Mouse (Mus musculus): Measurements from ENCODE around the gene Ppp2r3a.
A peak's percentile ranks its signal among the peaks of the same experiment; 100 is the strongest.

Gene Ppp2r3a

GRCm38 (mm10) chr9:101251644-101252337 lies at the start of gene Ppp2r3a:
Gene Ppp2r3a, minus strand, starts transcription at chr9:101251795.
- DNase-seq (ENCODE audit: low read depth), result peak; percentile 92

DNA sequence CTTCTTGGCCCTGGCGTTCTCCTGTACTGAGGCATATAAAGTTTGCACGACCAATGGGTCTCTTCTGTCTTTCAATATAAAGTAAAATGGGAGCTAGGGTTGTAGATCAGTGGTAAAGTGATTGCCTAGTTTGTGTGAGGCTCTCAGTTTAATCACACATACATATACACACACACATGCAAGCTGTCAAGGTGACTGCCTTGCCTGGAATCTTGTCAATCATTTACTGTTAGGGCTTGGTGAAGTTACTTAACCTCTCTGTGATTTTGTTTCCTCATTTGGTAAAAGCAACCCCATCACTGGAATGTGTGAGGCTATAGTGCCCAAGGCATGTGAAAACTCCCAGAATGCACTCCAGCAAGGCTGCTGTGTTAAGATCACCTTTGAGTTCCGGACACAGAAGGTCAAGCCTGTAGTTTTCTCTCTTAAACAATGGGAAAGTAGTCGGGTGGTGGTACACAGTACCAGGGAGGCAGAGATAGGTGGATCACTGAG lies 48.9 kb upstream of the Ppp2r3a start:
- no peak for DNase-seq (ENCODE audit: low read depth)

DNA sequence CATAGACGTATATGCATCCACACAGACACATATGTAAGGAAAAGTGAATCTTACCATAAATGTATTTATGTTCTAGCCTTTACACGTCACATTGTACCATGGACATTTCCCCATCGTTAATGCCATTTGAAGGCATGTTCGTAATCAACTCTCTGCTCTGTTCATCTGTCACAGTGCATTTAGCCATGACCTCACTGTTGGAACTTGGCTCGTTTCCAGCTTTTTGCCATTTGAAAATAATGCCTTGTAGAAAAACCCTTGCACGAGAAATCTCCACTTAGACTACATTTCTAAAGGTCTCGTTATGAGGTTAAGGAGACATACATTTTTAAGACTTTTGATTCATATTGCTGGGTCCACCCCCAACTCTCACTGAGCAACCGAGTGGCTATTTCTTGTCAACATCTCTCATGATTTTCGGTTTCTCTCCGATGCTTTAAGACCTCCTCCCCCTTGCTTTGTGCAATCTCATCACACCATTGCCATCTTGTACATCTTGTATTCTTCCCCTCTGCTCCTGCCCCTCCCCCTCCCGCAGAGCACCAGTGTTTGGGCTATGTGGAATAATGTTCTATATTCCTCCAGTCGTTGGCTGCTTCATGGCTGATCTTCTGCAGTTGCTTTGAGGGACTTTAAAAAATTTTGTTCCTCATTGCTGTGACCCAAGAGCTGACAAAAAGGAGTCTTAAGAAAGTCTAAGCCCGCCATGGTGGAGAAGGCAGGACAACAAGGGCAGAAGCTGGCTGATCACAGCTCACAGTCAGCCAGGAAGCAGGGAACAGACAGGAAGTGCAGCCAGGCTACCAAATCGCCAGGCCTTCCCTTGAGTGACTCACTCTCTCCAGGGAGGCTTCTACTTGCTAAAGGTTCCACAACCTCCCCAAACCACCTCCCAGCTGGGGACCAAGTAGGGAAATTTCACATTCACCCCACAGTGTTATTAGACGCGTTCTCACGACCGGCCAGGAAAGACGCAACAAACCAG lies 40.4 kb upstream of the Ppp2r3a start:
- peak; percentile 39 for DNase-seq (ENCODE audit: low read depth)

DNA sequence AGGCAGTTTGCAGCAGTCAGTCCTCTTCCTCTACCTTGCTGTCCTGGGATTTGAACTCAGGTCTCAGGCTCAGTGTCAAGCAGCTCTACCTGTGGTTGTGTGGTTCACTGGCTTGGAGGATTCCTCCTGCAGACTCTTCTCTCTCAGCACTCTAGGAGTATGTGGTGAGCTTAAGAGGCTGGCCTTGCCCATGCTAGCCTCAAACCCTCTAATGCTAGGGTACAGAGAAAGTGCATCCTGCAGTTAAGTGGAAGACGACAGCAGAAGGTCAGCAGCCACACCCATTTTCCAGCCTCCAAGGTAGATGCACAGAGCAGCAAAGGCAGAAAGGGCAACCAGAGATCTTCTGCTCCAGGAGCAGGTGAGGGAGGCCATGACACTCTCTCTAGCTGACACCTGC lies 39.3 kb upstream of the Ppp2r3a start:
- DNase-seq (ENCODE audit: low read depth), result no peak

DNA sequence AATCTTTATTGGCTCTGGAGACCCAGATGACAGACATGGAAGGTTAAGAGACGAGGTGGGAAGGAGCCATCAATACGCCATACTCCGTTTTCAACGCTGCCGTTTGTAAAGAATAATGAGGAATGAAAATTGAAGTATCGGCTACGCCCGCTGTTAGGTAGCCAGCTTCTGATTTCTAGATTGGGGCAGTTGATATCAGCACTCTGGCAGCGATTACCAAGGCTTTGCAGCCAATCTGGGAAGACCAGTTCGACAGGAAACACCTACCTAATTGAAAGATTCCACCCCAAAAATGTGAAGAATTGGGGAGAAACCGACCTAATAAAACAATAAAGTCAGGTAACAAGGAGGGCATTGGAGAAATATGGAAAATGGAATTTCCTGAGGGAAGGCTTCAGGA lies 38.2 kb upstream of the Ppp2r3a start:
- no peak for DNase-seq (ENCODE audit: low read depth)

DNA sequence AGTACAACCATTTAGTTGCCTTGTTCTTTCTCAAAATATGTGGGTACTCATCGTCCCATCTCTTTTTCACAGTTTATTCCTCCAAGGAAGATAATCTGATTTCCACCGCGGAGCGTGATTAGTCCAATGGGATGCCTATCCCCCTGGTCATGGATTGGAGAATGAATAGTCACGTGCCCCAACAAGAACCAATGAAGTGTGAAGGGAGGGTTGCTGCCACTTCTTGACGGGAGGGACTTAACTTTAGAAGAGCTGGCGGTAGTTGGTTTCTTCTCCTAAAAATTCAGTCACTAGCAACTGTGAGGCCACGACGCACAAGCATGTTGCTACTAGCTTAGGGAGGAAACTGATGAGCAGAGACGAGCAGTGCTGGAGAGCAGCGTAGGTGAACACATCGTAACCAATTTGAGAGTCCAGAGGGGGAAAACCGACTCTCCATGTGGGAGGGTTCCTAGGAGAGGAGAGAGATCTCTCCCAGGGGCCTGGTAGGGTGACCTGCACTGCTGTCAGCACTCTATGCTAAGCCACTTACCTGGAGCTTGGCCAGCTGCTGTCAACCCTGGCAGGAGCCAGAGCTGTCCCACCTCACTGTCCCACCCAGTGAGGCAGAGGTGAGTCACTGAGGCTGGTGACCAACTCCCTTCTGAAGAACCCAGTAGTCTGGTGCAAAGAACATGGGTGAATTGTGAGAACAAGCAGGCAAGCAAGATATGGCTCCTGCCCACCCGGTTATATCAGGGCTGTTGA lies 37.5 kb upstream of the Ppp2r3a start:
- no peak for DNase-seq (ENCODE audit: low read depth)

DNA sequence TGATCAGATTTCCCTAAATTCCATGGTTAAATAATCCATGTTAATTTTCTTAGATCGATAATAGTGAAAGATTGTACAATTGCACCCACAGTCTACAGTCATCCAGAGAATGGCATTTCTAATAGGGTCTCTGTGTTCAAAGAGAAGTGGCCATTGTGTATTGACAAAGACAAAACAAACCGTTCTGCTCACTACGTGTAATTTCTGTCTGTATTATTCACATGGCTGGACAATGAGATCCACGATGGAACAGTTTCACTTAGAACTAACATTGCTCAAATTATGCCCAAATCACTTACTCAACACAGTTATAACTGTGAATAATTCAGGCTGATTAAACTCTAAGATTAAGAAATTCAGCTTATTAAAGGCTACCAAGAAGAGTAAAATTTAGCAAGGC lies 35.2 kb upstream of the Ppp2r3a start:
- DNase-seq (ENCODE audit: low read depth), result no peak

GRCm38 (mm10) chr9:101284049-101284448 lies 32.5 kb upstream of the Ppp2r3a start:
- no peak for DNase-seq (ENCODE audit: low read depth)

- no peak for DNase-seq (ENCODE audit: low read depth)
Measured at GRCm38 (mm10) chr9:101282651-101283050, 31.1 kb upstream of the Ppp2r3a start.

DNA sequence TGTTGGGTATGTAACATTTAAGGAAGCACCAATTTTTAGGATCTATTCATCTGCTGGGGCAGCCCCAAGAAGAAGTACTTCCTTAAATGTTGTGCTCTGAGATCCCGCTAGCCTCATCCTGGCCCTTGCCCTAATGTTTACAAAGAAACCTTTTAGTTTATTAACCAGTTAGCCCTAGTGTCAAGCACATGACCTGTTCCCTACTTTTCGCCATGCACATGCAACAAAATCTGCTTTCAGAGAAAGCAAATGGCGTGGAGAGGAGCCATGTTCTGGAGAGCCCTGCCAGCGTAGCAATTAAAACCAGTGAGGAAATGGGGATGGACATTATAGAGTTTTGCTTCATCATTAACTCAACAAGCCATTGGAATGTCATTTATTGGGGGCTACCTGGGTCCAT lies 30.3 kb upstream of the Ppp2r3a start:
- DNase-seq (ENCODE audit: low read depth), result no peak

GRCm38 (mm10) chr9:101281326-101281725 lies 29.7 kb upstream of the Ppp2r3a start:
- no peak for DNase-seq (ENCODE audit: low read depth)

DNA sequence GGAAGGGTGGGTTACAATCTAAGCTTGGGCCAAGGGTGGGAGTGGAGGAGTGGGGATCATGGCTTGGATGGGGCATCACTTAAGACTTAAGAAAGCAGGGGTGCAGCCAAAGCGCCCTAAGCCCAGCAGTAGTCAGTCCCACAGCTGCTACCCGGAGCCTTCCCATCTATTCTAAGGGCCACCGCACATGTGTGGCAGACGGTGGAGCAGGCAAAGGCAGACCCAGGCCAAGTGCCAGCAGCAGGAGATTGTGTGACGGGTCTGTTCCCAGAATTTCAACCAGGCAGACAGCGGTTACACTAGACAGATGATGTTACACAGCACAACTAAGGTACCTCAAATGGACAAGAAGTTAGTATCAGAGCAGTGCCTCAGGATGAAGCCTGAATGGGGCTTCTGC lies 29.3 kb upstream of the Ppp2r3a start:
- DNase-seq (ENCODE audit: low read depth), result no peak

GRCm38 (mm10) chr9:101280211-101280610 lies 28.6 kb upstream of the Ppp2r3a start:
- no peak for DNase-seq (ENCODE audit: low read depth)

GRCm38 (mm10) chr9:101272715-101273114 lies 21.1 kb upstream of the Ppp2r3a start:
- no peak for DNase-seq (ENCODE audit: low read depth)

DNA sequence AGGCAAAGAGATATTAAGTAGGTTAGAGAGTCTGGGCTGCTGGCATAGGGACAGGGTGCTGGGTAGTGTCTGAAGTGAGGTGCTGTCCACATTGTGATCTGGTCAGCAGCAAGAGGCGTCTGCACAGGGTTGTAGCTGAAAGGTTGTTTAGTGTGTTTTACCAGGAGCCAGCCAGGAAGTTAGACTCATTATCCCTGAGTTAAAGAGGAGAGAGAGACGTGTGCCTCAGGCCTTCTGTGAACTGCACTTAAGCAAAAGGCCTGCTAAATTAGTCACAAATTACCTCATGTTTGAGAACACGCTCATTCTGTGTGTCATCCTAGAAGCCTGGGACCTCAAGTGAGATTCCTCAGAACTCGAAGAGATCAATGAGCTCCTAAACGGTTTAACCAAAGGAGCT lies 18.4 kb upstream of the Ppp2r3a start:
- DNase-seq (ENCODE audit: low read depth), result no peak

- no peak for DNase-seq (ENCODE audit: low read depth)
Measured at GRCm38 (mm10) chr9:101266043-101266442, 14.4 kb upstream of the Ppp2r3a start.

DNA sequence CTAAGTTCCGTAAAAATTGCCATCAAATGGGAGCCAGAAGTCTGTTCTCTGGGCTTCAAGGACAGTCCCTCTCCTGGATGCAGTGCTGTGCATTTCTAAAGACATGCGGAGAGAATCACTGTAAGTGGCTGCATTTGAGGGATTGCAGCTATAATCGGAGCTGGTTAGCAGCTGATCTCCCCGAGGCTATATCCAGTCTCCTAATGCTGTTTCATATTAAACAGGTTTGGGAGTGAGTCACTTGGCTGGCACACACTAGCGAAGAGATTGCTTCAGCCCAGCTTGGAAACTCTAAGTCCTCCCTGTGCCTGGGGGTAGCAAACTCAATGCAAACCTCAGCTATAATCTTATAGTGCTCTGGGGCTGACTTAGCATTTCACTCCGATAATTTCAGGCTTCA lies 14.0 kb upstream of the Ppp2r3a start:
- DNase-seq (ENCODE audit: low read depth), result no peak

GRCm38 (mm10) chr9:101262815-101263214 lies 11.2 kb upstream of the Ppp2r3a start:
- no peak for DNase-seq (ENCODE audit: low read depth)

GRCm38 (mm10) chr9:101261989-101262571 lies 10.5 kb upstream of the Ppp2r3a start:
- DNase-seq (ENCODE audit: low read depth), result no peak

DNA sequence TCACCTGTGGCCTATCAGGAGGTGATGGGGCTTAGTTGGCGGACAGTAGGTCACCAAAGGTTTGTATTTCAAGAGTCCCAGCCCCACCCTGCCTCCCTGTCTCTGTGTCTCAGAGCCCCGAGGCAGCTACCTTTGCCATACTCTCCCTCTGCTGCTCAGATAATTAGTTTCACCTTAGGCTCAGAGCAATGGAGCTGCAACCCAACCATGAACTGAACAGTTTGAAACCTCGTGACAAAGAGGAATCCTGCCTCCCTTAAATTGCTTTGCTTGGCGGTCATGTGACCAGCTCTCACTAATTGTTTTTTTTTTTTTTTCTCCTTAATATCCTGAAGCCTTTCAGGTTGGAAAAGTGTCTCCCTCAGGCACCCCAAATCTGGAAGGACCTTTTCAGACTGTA lies 9.8 kb upstream of the Ppp2r3a start:
- DNase-seq (ENCODE audit: low read depth), result no peak

GRCm38 (mm10) chr9:101253136-101253535 lies 1.5 kb upstream of the Ppp2r3a start:
- DNase-seq (ENCODE audit: low read depth), result no peak

- DNase-seq (ENCODE audit: low read depth), result no peak
Measured at GRCm38 (mm10) chr9:101252541-101252940, 946 bp upstream of the Ppp2r3a start.

All from 416B (cell line).